Mouse (Mus musculus): ENCODE measurements around the gene Klhl2. TPM values are rescaled to one million over a fixed set of nuclear protein-coding genes. Genes with fewer than 3 reads are reported as not detected.

Gene Klhl2
- polyA plus RNA-seq, 1 experiment, result 5.2 TPM

DNA sequence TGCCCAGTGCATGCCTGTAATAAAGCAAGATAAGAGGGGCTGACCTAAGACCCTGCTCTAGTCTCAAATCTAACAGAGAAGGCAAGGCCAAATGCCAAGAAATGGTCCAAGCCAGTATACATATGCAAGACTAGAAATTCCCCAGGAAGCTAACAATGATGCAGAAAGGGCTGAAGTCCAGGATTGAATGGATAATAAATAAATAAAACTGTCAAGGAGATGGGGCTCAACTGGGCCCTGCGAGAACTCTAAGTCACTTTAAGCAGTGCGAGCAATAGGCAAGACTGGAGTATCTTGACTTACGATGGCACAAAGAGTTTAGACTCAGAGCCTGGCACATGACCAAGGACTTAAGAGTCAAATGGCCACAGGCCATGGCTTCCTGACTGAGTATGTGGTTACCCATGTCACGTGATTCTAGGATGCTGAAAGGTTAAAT is 5.8 kb downstream of the Klhl2 start:
- no peaks in the 10 kb centered on the region for H3K36me3 ChIP-seq (ENCODE audit: control insufficient read depth, insufficient read depth, low read length)
- TF ChIP-seq POLR2A (IDR thresholded peaks at IDR 0.05; ENCODE audit: low read depth, low read length) (no peak), CTCF (IDR thresholded peaks at IDR 0.05; ENCODE audit: extremely low read depth, insufficient read depth, insufficient read length, insufficient replicate concordance) (no peak)
- no peak for DNase-seq (ENCODE audit: low read depth in 1 of 2, low spot score in 2 of 2)
- WGBS, result 74% methylated on average over 4 of the region's 4 CpGs
- H3K4me1 ChIP-seq (ENCODE audit: control insufficient read depth, insufficient read depth, insufficient read length), result no peaks in the 10 kb centered on the region; the same call in 1 of the 2 replicates
- H3K27ac ChIP-seq (ENCODE audit: insufficient read depth, low read length), result no peak overlapping the region
- H3K27me3 ChIP-seq (ENCODE audit: control insufficient read depth, insufficient read depth, low read length), result 0 out of 2 replicates have a peak, but pooled peaks cover under 1% of the 10 kb centered on the region
- no peak overlapping the region for H3K4me3 ChIP-seq (ENCODE audit: extremely low read depth, insufficient read depth, insufficient read length)

DNA sequence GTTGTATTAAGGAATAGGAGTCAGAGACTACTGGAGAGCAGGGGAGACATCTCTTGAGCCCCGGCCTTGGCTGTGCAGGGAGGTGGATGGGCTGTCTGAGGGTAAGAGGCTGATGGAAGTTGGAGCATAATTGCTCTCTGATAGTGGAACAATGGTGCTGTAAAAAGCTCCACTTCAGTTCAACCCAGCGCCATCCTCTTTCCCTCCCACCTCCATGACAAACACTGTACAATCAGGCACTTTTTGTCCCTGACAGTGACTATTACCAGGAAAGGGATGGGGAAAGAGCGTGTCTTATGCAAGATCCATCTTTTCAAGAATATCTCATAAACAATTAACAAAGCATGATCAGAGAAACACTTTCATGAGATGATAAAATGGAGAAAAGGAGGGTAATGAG is 6.6 kb downstream of the Klhl2 start:
- 92% methylated on average over 3 of the region's 3 CpGs for WGBS
- no peaks in the 10 kb centered on the region for H3K36me3 ChIP-seq (ENCODE audit: control insufficient read depth, insufficient read depth, low read length)
- TF ChIP-seq CTCF (IDR thresholded peaks at IDR 0.05; ENCODE audit: extremely low read depth, insufficient read depth, insufficient read length, insufficient replicate concordance) (no peak), POLR2A (IDR thresholded peaks at IDR 0.05; ENCODE audit: low read depth, low read length) (no peak)
- no peak overlapping the region for H3K4me3 ChIP-seq (ENCODE audit: extremely low read depth, insufficient read depth, insufficient read length)
- no peak overlapping the region for H3K27ac ChIP-seq (ENCODE audit: insufficient read depth, low read length)
- H3K4me1 ChIP-seq (ENCODE audit: control insufficient read depth, insufficient read depth, insufficient read length), result no peaks in the 10 kb centered on the region; the same call in 1 of the 2 replicates
- DNase-seq (ENCODE audit: low read depth in 1 of 2, low spot score in 2 of 2), result no peak
- no peaks in the 10 kb centered on the region for H3K27me3 ChIP-seq (ENCODE audit: control insufficient read depth, insufficient read depth, low read length)

DNA sequence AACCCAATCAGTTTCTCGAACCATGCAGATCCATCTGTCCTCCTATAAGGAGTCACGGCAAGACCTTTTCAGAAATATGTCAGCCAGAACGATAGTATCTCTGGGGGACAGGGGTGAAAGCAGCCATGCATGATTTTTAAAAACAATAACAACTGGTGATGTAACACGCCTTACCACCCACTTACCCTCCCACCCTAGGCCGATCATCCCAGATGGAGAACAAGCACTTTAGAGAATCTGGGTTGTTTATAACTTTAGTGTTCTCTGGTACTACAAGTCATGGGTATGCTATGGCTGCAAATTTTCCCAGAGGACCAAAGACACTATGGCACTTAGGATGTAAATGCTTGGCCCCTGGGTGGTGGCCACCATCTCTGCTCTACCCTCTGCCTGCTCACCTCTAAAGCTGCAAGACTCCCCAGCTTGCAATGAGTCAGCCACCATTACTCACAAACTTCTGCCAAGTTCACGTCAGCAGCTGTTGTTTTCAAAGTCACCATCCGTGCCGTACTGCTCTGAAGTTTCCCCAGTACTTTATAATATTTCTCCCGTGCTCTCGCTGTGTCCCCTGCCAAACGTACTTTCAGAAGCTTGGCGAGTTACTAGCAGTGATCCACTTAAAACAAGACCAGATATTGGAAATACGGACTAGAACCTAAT is 7.9 kb downstream of the Klhl2 start:
- 86% methylated on average over 13 of the region's 13 CpGs for WGBS
- Histone ChIP-seq H3K27me3 (ENCODE audit: control insufficient read depth, insufficient read depth, low read length) (no peaks in the 10 kb centered on the region), H3K4me1 (ENCODE audit: control insufficient read depth, insufficient read depth, insufficient read length) (no peaks in the 10 kb centered on the region; the same call in 1 of the 2 replicates), H3K36me3 (ENCODE audit: control insufficient read depth, insufficient read depth, low read length) (no peaks in the 10 kb centered on the region), H3K4me3 (ENCODE audit: extremely low read depth, insufficient read depth, insufficient read length) (no peak overlapping the region), H3K27ac (ENCODE audit: insufficient read depth, low read length) (no peak overlapping the region)
- TF ChIP-seq POLR2A (IDR thresholded peaks at IDR 0.05; ENCODE audit: low read depth, low read length) (no peak), CTCF (IDR thresholded peaks at IDR 0.05; ENCODE audit: extremely low read depth, insufficient read depth, insufficient read length, insufficient replicate concordance) (no peak)
- DNase-seq (ENCODE audit: low read depth in 1 of 2, low spot score in 2 of 2), result no peak

DNA sequence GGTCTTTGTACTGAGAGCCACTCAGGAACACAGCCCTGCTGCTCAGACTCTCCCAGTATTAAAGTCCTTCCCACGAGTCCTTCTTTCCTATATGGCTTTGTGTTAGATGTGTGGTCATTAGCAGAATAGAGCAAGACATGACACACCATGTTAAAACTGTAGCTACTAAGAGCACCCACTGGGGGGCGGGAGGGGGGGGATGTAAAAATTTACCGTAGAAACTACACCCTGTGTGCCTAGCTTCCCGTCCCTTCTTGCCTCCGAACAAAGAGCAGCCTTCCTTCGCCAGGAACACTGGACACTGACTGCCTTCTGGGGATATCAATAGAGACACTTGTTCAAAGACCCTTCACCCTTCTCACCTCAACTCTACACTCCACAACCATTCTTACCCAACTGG is 10.2 kb downstream of the Klhl2 start:
- no peak for TF ChIP-seq POLR2A (IDR thresholded peaks at IDR 0.05; ENCODE audit: low read depth, low read length)
- no peak for TF ChIP-seq CTCF (IDR thresholded peaks at IDR 0.05; ENCODE audit: extremely low read depth, insufficient read depth, insufficient read length, insufficient replicate concordance)
- Histone ChIP-seq H3K36me3 (ENCODE audit: control insufficient read depth, insufficient read depth, low read length) (no peaks in the 10 kb centered on the region), H3K4me1 (ENCODE audit: control insufficient read depth, insufficient read depth, insufficient read length) (no peaks in the 10 kb centered on the region; the same call in 1 of the 2 replicates), H3K4me3 (ENCODE audit: extremely low read depth, insufficient read depth, insufficient read length) (no peak overlapping the region), H3K27me3 (ENCODE audit: control insufficient read depth, insufficient read depth, low read length) (no peaks in the 10 kb centered on the region), H3K27ac (ENCODE audit: insufficient read depth, low read length) (no peak overlapping the region)
- no peak for DNase-seq (ENCODE audit: low read depth in 1 of 2, low spot score in 2 of 2)
- 85% methylated on average over 6 of the region's 6 CpGs for WGBS

DNA sequence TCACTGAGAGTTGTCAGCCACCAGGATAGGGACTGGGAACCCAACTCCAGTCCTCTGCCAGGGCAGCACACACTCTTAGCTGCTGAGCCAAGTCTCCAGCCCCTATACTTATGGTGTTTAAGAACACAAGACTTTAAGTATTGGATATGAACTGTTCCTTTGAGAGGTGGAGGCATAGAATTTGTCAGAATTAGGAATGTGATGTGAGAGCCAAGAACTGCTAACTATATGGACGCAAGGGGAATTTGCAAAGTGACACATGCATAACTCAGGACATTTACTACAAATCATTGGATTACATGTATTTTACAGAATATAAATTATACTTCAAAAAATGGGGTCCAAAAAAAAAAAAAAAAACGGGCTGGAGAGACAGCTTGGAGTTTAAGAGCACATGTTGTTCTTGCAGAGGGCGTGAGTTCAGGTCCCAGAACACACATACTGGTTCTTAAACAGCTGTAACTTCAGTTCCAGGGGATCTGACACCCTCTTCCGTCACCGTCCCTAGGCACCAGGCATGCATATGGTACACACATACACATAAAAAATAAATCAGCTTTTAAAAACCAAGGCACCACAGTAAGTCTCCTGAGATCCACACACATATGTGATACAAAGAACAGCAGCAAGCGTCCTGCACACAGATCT is 14.2 kb downstream of the Klhl2 start:
- Histone ChIP-seq H3K27ac (ENCODE audit: insufficient read depth, low read length) (no peak overlapping the region), H3K36me3 (ENCODE audit: control insufficient read depth, insufficient read depth, low read length) (peaks cover 1% of the 10 kb centered on the region), H3K4me3 (ENCODE audit: extremely low read depth, insufficient read depth, insufficient read length) (no peak overlapping the region), H3K4me1 (ENCODE audit: control insufficient read depth, insufficient read depth, insufficient read length) (no peaks in the 10 kb centered on the region), H3K27me3 (ENCODE audit: control insufficient read depth, insufficient read depth, low read length) (no peaks in the 10 kb centered on the region)
- WGBS, result 91% methylated on average over 6 of the region's 6 CpGs
- no peak for DNase-seq (ENCODE audit: low read depth in 1 of 2, low spot score in 2 of 2)
- TF ChIP-seq CTCF (IDR thresholded peaks at IDR 0.05; ENCODE audit: extremely low read depth, insufficient read depth, insufficient read length, insufficient replicate concordance), result no peak
- TF ChIP-seq POLR2A (IDR thresholded peaks at IDR 0.05; ENCODE audit: low read depth, low read length), result no peak

DNA sequence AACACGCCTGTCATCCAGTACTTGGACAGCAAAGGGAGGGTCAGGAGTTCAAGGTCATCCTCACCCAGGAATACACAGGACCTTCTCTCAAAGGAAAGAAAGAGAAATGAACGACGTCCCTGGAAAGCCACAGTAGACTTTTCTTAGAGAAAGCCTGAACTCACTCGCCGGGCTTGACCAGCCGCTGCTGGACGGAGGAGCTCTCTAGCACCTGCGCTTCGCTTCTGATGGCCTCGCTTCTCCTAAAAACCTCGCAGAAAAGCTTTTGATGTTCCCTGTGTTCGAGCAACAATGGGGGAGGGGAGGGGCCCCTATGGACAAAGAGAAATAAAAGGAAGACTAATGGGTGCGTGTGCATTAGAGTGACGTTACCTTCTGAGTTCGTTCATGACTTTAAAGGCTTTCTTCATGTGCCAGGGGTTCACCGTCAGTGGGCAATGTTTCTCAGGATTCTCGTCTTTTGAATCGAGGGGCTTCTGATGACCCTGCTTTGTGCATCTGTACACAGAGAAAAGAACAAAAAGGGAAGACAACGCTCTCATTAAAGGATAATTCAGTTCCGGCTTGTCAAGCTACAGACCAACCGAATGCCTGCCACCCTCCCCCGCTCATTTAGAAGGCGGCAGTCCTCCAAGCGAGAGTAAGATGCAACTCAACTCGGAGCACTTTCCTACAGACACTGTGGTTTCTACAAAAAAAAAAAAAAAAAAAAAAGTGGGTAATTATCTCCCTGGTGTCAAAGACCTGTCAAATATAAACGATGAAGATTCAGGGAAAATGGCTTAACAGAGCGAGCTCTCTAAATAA is 15.5 kb downstream of the Klhl2 start:
- WGBS, result 84% methylated on average over 27 of the region's 27 CpGs
- DNase-seq (ENCODE audit: low read depth in 1 of 2, low spot score in 2 of 2), result no peak
- Histone ChIP-seq H3K27me3 (ENCODE audit: control insufficient read depth, insufficient read depth, low read length) (no peaks in the 10 kb centered on the region), H3K4me3 (ENCODE audit: extremely low read depth, insufficient read depth, insufficient read length) (no peak overlapping the region), H3K36me3 (ENCODE audit: control insufficient read depth, insufficient read depth, low read length) (peaks cover 2% of the 10 kb centered on the region), H3K4me1 (ENCODE audit: control insufficient read depth, insufficient read depth, insufficient read length) (no peaks in the 10 kb centered on the region), H3K27ac (ENCODE audit: insufficient read depth, low read length) (no peak overlapping the region)
- TF ChIP-seq POLR2A (IDR thresholded peaks at IDR 0.05; ENCODE audit: low read depth, low read length), result no peak
- no peak for TF ChIP-seq CTCF (IDR thresholded peaks at IDR 0.05; ENCODE audit: extremely low read depth, insufficient read depth, insufficient read length, insufficient replicate concordance)

Measured in spleen, adult 2 months (tissue).